Mouse (Mus musculus) right cerebral cortex, postnatal 25 days (tissue): ENCODE measurements around the gene 1300017J02Rik.
"Not testable (repeated sequence)": the region's sequence is repeated elsewhere in the genome, so short reads cannot be mapped to it uniquely, and the experiment has no call there.

Experiments used
- DNase-seq: peaks from one replicate; pipeline ENCODE4 v3.0.0; 2022

1300017J02Rik gene

GRCm38 (mm10) chr9:103304927-103305326 is at the start of gene 1300017J02Rik, which contains the start of gene Topbp1:
Gene 1300017J02Rik, minus strand, starts transcription at chr9:103305082.
Gene Topbp1, plus strand, starts transcription at chr9:103305215.
- DNase-seq, result peak; percentile 92

GRCm38 (mm10) chr9:103353500-103354260 is 48.8 kb upstream of the 1300017J02Rik start:
- DNase-seq, result not testable (repeated sequence)

GRCm38 (mm10) chr9:103348791-103349190 is 43.9 kb upstream of the 1300017J02Rik start:
- DNase-seq, result no peak

GRCm38 (mm10) chr9:103347996-103348490 is 43.2 kb upstream of the 1300017J02Rik start:
- DNase-seq, result no peak

GRCm38 (mm10) chr9:103347045-103347444 is 42.2 kb upstream of the 1300017J02Rik start:
- no peak for DNase-seq

GRCm38 (mm10) chr9:103336912-103337311 is 32.0 kb upstream of the 1300017J02Rik start:
- DNase-seq, result no peak

GRCm38 (mm10) chr9:103332663-103333062 is 27.8 kb upstream of the 1300017J02Rik start:
- DNase-seq, result no peak

GRCm38 (mm10) chr9:103326449-103326848 is 21.6 kb upstream of the 1300017J02Rik start:
- DNase-seq, result no peak

- no peak for DNase-seq
These were observed 19.8 kb upstream of the 1300017J02Rik start for GRCm38 (mm10) chr9:103324678-103325077.

GRCm38 (mm10) chr9:103309832-103310231 is 5.0 kb upstream of the 1300017J02Rik start:
- DNase-seq, result no peak

- no peak for DNase-seq
These were observed 605 bp upstream of the 1300017J02Rik start for GRCm38 (mm10) chr9:103305332-103306041.

GRCm38 (mm10) chr9:103302666-103303065 is 2.2 kb downstream of the 1300017J02Rik start:
- DNase-seq, result peak; percentile 36

GRCm38 (mm10) chr9:103302239-103302638 is 2.6 kb downstream of the 1300017J02Rik start:
- DNase-seq, result no peak

- no peak for DNase-seq
These were observed 3.8 kb downstream of the 1300017J02Rik start for GRCm38 (mm10) chr9:103301086-103301485.

- DNase-seq, result no peak
These were observed 10.4 kb downstream of the 1300017J02Rik start for GRCm38 (mm10) chr9:103294507-103294906.

- DNase-seq, result no peak
These were observed 16.2 kb downstream of the 1300017J02Rik start for GRCm38 (mm10) chr9:103288489-103289180.

GRCm38 (mm10) chr9:103287840-103288488 is 16.9 kb downstream of the 1300017J02Rik start:
- DNase-seq, result no peak

- no peak for DNase-seq
These were observed 17.9 kb downstream of the 1300017J02Rik start for GRCm38 (mm10) chr9:103286901-103287422.

GRCm38 (mm10) chr9:103286396-103286795 is 18.5 kb downstream of the 1300017J02Rik start:
- DNase-seq, result no peak

- DNase-seq, result no peak
These were observed 28.0 kb downstream of the 1300017J02Rik start for GRCm38 (mm10) chr9:103276876-103277275.

- DNase-seq, result no peak
These were observed 29.2 kb downstream of the 1300017J02Rik start for GRCm38 (mm10) chr9:103275676-103276075.

GRCm38 (mm10) chr9:103274819-103275218 is 30.1 kb downstream of the 1300017J02Rik start:
- no peak for DNase-seq
